1 mouse cellular context compared by ENCODE assay signal in the genomic region with DNA sequence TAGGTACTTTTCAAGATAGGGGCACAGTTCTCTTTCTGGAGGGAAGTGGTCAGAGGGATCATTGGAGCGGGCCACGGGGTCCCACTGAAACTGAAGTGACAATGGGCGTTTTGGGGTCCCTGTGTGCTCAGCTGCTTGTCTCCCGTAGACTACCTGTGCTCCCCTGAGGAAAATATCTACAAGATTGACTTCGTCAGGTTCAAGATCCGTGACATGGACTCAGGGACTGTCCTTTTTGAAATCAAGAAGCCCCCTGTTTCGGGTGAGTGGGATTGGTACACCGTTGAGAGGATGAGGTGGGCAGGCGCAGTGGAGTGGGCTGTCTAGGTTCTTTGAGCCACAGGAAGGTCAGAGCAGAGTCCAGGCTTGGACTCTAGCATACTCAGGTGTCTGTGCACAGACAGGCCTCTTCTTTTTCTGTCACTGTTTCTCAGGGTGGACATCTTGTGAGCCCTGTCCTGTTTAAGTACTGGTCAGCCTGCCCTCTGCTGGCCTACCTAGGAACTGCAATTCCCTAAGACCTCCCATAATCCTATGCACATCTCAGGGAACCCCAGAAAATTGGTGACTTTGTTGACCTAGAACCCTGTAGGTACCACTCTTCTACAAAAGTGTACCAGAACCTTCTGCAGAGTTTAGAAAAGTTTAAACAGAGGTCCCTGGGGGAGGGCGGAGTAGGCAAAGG.
TF ChIP-seq lines count a peak whose summit lies in the region.

No protein-coding gene starts in this region.

TF ChIP-seq in MEL, 35 proteins besides CTCF, POLR2A, EP300 and RAD21:
- no peak for TF ChIP-seq USF2 (IDR thresholded peaks at IDR 0.05; ENCODE audit: borderline replicate concordance in 1 of 2, insufficient read depth in 1 of 2, low read depth in 1 of 2, low read length in 2 of 2)
- peak; percentile 68 for TF ChIP-seq SMC3 (IDR thresholded peaks at IDR 0.05; ENCODE audit: low read depth, low read length)
